Mouse (Mus musculus) midbrain, embryonic 15.5 days (tissue): ENCODE measurements around the gene Slc12a3. TPM values are rescaled to one million over a fixed set of nuclear protein-coding genes. Genes with fewer than 3 reads are reported as not detected.
"Not testable (repeated sequence)": the region's sequence is repeated elsewhere in the genome, so short reads cannot be mapped to it uniquely, and the experiment has no call there.

Source experiments
- ATAC-seq: fragments of 200-750 bp; cut with Nextera tagmentation; replicated peaks from 2 replicates; pipeline ENCODE4 v1.8.0; 2017; ENCODE audit warnings: moderate TSS enrichment
- H3K27ac ChIP-seq: fragments of 300-500 bp; sonication (generic); 2 replicates; pipeline ENCODE4 v1.5.1; 2015; ENCODE audit warnings: mild to moderate bottlenecking, inconsistent platforms
- H3K27me3 ChIP-seq: fragments of 300-500 bp; sonication (generic); replicated peaks from 2 replicates; pipeline ENCODE4 v1.6.1; 2015; ENCODE audit warnings: inconsistent platforms
- H3K36me3 ChIP-seq: fragments of 300-500 bp; sonication (generic); replicated peaks from 2 replicates; pipeline ENCODE4 v1.6.1; 2015; ENCODE audit warnings: inconsistent platforms
- H3K4me1 ChIP-seq: fragments of 300-500 bp; sonication (generic); 2 replicates; pipeline ENCODE4 v1.6.1; 2015; ENCODE audit warnings: inconsistent platforms
- H3K4me2 ChIP-seq: fragments of 300-500 bp; sonication (generic); 2 replicates; pipeline ENCODE4 v1.6.1; 2015; ENCODE audit warnings: inconsistent platforms, mild to moderate bottlenecking, moderate library complexity
- H3K4me3 ChIP-seq: fragments of 300-500 bp; sonication (generic); 2 replicates; pipeline ENCODE4 v1.5.1; 2015; ENCODE audit warnings: mild to moderate bottlenecking, inconsistent platforms
- H3K9ac ChIP-seq: fragments of 300-500 bp; sonication (generic); 2 replicates; pipeline ENCODE4 v1.6.1; 2015; ENCODE audit warnings: mild to moderate bottlenecking, inconsistent platforms
- H3K9me3 ChIP-seq: fragments of 300-500 bp; sonication (generic); 2 replicates; pipeline ENCODE4 v1.6.1; 2016; ENCODE audit warnings: inconsistent platforms
- WGBS: fragments of 180-500 bp; shearing (Covaris S2); methylation state at CpG from one replicate; pipeline ENCODE4 v1.1.7; 2015; ENCODE audit warnings: mixed read lengths; 5-methylcytosine and 5-hydroxymethylcytosine counted together
- microRNA counts: library from miRNA; unstranded; fragments of <30 nt; microRNA quantifications from one replicate; lab custom pipeline; 2016
- microRNA-seq: library from miRNA; unstranded; fragments of <30 nt; microRNA quantifications from one replicate; pipeline ENCODE4, GENCODE M21; 2016
- polyA plus RNA-seq: library from polyadenylated mRNA; unstranded; fragments of >200 nt; fragmentation: Nextera tagmentation; extraction: Ambion mirVana; gene quantifications from 2 replicates; pipeline ENCODE4 v1.2.1, GENCODE M21; 2015

Slc12a3 gene
- polyA plus RNA-seq, 1 experiment from 2014 or later: 0.05 TPM

GRCm38 (mm10) chr8:94396964-94397657, 68.1 kb downstream of the Slc12a3 start:
- Histone ChIP-seq H3K36me3 (peaks cover 24% of the 10 kb centered on the region), H3K4me3 (no peak overlapping the region), H3K9me3 (no peaks in the 10 kb centered on the region), H3K9ac (no peak overlapping the region), H3K27me3 (no peaks in the 10 kb centered on the region), H3K27ac (no peak overlapping the region), H3K4me1 (no peaks in the 10 kb centered on the region), H3K4me2 (no peak overlapping the region)
- WGBS: 68% methylated on average over 11 of the region's 11 CpGs
- no peak for ATAC-seq

GRCm38 (mm10) chr8:94398587-94398986, 69.6 kb downstream of the Slc12a3 start:
- H3K4me1 ChIP-seq: no peaks in the 10 kb centered on the region
- H3K9me3 ChIP-seq: no peaks in the 10 kb centered on the region
- no peak overlapping the region for H3K4me2 ChIP-seq
- H3K27me3 ChIP-seq: no peaks in the 10 kb centered on the region
- 80% methylated on average over 6 of the region's 6 CpGs for WGBS
- no peak for ATAC-seq
- no peak overlapping the region for H3K27ac ChIP-seq
- no peak overlapping the region for H3K9ac ChIP-seq
- H3K4me3 ChIP-seq: no peak overlapping the region
- peaks cover 17% of the 10 kb centered on the region for H3K36me3 ChIP-seq

GRCm38 (mm10) chr8:94399361-94399953, 70.5 kb downstream of the Slc12a3 start:
- Histone ChIP-seq H3K9ac (no peak overlapping the region), H3K27me3 (no peaks in the 10 kb centered on the region), H3K36me3 (peaks cover 12% of the 10 kb centered on the region), H3K4me2 (no peak overlapping the region), H3K4me1 (no peaks in the 10 kb centered on the region), H3K4me3 (no peak overlapping the region), H3K27ac (no peak overlapping the region), H3K9me3 (no peaks in the 10 kb centered on the region)
- no peak for ATAC-seq
- 90% methylated on average over 3 of the region's 3 CpGs for WGBS

GRCm38 (mm10) chr8:94399957-94400356, 71.0 kb downstream of the Slc12a3 start:
- not testable (repeated sequence) for ATAC-seq, H3K9ac ChIP-seq

GRCm38 (mm10) chr8:94408443-94409080, 79.6 kb downstream of the Slc12a3 start:
- H3K4me2 ChIP-seq: no peak overlapping the region
- no peak overlapping the region for H3K4me3 ChIP-seq
- no peaks in the 10 kb centered on the region for H3K9me3 ChIP-seq
- no peak for ATAC-seq
- no peak overlapping the region for H3K9ac ChIP-seq
- no peaks in the 10 kb centered on the region for H3K36me3 ChIP-seq
- WGBS: 75% methylated on average over 8 of the region's 8 CpGs
- no peak overlapping the region for H3K27ac ChIP-seq
- H3K4me1 ChIP-seq: no peaks in the 10 kb centered on the region
- H3K27me3 ChIP-seq: no peaks in the 10 kb centered on the region

More at GRCm38 (mm10) chr8:94399957-94400356, 71.0 kb downstream of the Slc12a3 start:
- H3K27ac ChIP-seq, H3K27me3 ChIP-seq, H3K4me3 ChIP-seq, H3K9me3 ChIP-seq, H3K4me2 ChIP-seq, H3K36me3 ChIP-seq, H3K4me1 ChIP-seq: not testable (repeated sequence)
- WGBS: 88% methylated on average over 2 of the region's 2 CpGs

GRCm38 (mm10) chr8:94409523-94409922, 80.5 kb downstream of the Slc12a3 start:
- no peak overlapping the region for H3K4me3 ChIP-seq
- no peak overlapping the region for H3K4me2 ChIP-seq
- no peaks in the 10 kb centered on the region for H3K4me1 ChIP-seq
- no peak for ATAC-seq
- no peaks in the 10 kb centered on the region for H3K36me3 ChIP-seq
- H3K27me3 ChIP-seq: no peaks in the 10 kb centered on the region
- H3K27ac ChIP-seq: no peak overlapping the region
- no peak overlapping the region for H3K9ac ChIP-seq
- 86% methylated on average over 7 of the region's 7 CpGs for WGBS
- no peaks in the 10 kb centered on the region for H3K9me3 ChIP-seq

GRCm38 (mm10) chr8:94412518-94412917, 83.5 kb downstream of the Slc12a3 start:
- Histone ChIP-seq H3K4me2 (no peak overlapping the region), H3K4me3 (no peak overlapping the region), H3K4me1 (no peaks in the 10 kb centered on the region), H3K9ac (no peak overlapping the region), H3K27ac (no peak overlapping the region), H3K9me3 (no peaks in the 10 kb centered on the region), H3K27me3 (no peaks in the 10 kb centered on the region), H3K36me3 (no peaks in the 10 kb centered on the region)
- no peak for ATAC-seq
- 89% methylated on average over 6 of the region's 6 CpGs for WGBS

GRCm38 (mm10) chr8:94413509-94413908, 84.5 kb downstream of the Slc12a3 start:
- Histone ChIP-seq H3K9me3 (no peaks in the 10 kb centered on the region), H3K27me3 (no peaks in the 10 kb centered on the region), H3K4me1 (no peaks in the 10 kb centered on the region), H3K4me3 (no peak overlapping the region), H3K9ac (no peak overlapping the region), H3K27ac (no peak overlapping the region), H3K36me3 (no peaks in the 10 kb centered on the region), H3K4me2 (no peak overlapping the region)
- ATAC-seq: no peak
- WGBS: 92% methylated on average over 6 of the region's 6 CpGs

GRCm38 (mm10) chr8:94415218-94415617, 86.2 kb downstream of the Slc12a3 start:
- H3K36me3 ChIP-seq: no peaks in the 10 kb centered on the region
- no peak overlapping the region for H3K9ac ChIP-seq
- ATAC-seq: no peak
- no peaks in the 10 kb centered on the region for H3K9me3 ChIP-seq
- H3K4me2 ChIP-seq: no peak overlapping the region
- no peaks in the 10 kb centered on the region for H3K27me3 ChIP-seq
- no peak overlapping the region for H3K27ac ChIP-seq
- H3K4me1 ChIP-seq: no peaks in the 10 kb centered on the region
- no peak overlapping the region for H3K4me3 ChIP-seq
- 76% methylated on average over 2 of the region's 2 CpGs for WGBS

MicroRNA genes within 50 kb of the gene (microRNA counts, 519-probe panel; counts per million panel counts)
- microRNA mmu-miR-138 (lab: Ali Mortazavi, UCI): 3,094 counts per million, percentile 71 among the panel's probes with 10 or more counts

Small RNA genes within 50 kb of the gene (microRNA-seq; reads per million reads assigned to microRNA genes)
- gene Mir138-2: 643 reads per million, percentile 75 among the genes with 10 or more reads in this experiment

Other genes starting within 250 kb of the Slc12a3 start
- 25.0 and 26.9 TPM in 2 replicates for gene Bbs2, start 230.3 kb upstream of the Slc12a3 start, polyA plus RNA-seq
- not detected in 2 replicates for gene Mt4, start 192.0 kb upstream of the Slc12a3 start, polyA plus RNA-seq
- 158 and 189 TPM in 2 replicates for gene Mt3, start 176.6 kb upstream of the Slc12a3 start, polyA plus RNA-seq
- 13.9 and 16.5 TPM in 2 replicates for gene Mt2, start 156.5 kb upstream of the Slc12a3 start, polyA plus RNA-seq
- gene Mt1, start 150.1 kb upstream of the Slc12a3 start, polyA plus RNA-seq: 61.7 and 74.3 TPM in 2 replicates
- gene Nup93, start 114.6 kb upstream of the Slc12a3 start, polyA plus RNA-seq: 61.1 and 63.4 TPM in 2 replicates
- gene Herpud1, start 57.2 kb downstream of the Slc12a3 start, polyA plus RNA-seq: 69.3 and 76.4 TPM in 2 replicates
- 0.45 and 0.52 TPM in 2 replicates for gene Nlrc5, start 105.2 kb downstream of the Slc12a3 start, polyA plus RNA-seq
- gene Cpne2, start 203.8 kb downstream of the Slc12a3 start, polyA plus RNA-seq: 15.2 and 18.8 TPM in 2 replicates